Mouse (Mus musculus) testis, adult 10 weeks (tissue): Measurements from ENCODE around the gene Bcl2l11. TPM values are rescaled to one million over a fixed set of nuclear protein-coding genes. Genes with fewer than 3 reads are reported as not detected.

Source experiments
- polyA plus RNA-seq: library from polyadenylated mRNA; stranded (reverse); fragments of 350-450 nt; fragmentation: Illumina TruSeq; extraction: RNeasy Lipid Tissue Mini Kit (QIAGEN cat#74804); gene quantifications from one replicate; pipeline ENCODE4 v1.2.3, GENCODE M21; 2014; ENCODE audit warnings: low read depth, low replicate concordance

Bcl2l11 gene
- polyA plus RNA-seq = 5.7 TPM

GRCm38 (mm10) chr2:128125635-128126470 lies at the start of gene Bcl2l11:
Bcl2l11 (plus strand) TSS chr2:128126038.

